Mouse (Mus musculus): ENCODE measurements around the gene Gm47841.

Gm47841 gene

GRCm38 (mm10) chr15:101044531-101044930 is 2.7 kb downstream of the Gm47841 start:
- no peak for DNase-seq (ENCODE audit: low read depth, low spot score)

GRCm38 (mm10) chr15:101042613-101043012 is 4.6 kb downstream of the Gm47841 start:
- no peak for DNase-seq (ENCODE audit: low read depth, low spot score)

GRCm38 (mm10) chr15:101041966-101042365 is 5.2 kb downstream of the Gm47841 start:
- DNase-seq (ENCODE audit: low read depth, low spot score), result no peak

- no peak for DNase-seq (ENCODE audit: low read depth, low spot score)
Measured at GRCm38 (mm10) chr15:101039651-101040050, 7.5 kb downstream of the Gm47841 start.

- DNase-seq (ENCODE audit: low read depth, low spot score), result no peak
Measured at GRCm38 (mm10) chr15:101028960-101029359, 18.2 kb downstream of the Gm47841 start.

- no peak for DNase-seq (ENCODE audit: low read depth, low spot score)
Measured at GRCm38 (mm10) chr15:101011352-101011751, 35.8 kb downstream of the Gm47841 start.

- no peak for DNase-seq (ENCODE audit: low read depth, low spot score)
Measured at GRCm38 (mm10) chr15:101008386-101009010, 38.7 kb downstream of the Gm47841 start.

- DNase-seq (ENCODE audit: low read depth, low spot score), result no peak
Measured at GRCm38 (mm10) chr15:101007236-101007635, 40.0 kb downstream of the Gm47841 start.

- peak; percentile 30 for DNase-seq (ENCODE audit: low read depth, low spot score)
Measured at GRCm38 (mm10) chr15:101006251-101007040, 40.8 kb downstream of the Gm47841 start.

GRCm38 (mm10) chr15:101005717-101006116 is 41.5 kb downstream of the Gm47841 start:
- no peak for DNase-seq (ENCODE audit: low read depth, low spot score)

GRCm38 (mm10) chr15:101004538-101004937 is 42.7 kb downstream of the Gm47841 start:
- DNase-seq (ENCODE audit: low read depth, low spot score), result no peak

- DNase-seq (ENCODE audit: low read depth, low spot score), result no peak
Measured at GRCm38 (mm10) chr15:101002466-101002865, 44.7 kb downstream of the Gm47841 start.

- DNase-seq (ENCODE audit: low read depth, low spot score), result no peak
Measured at GRCm38 (mm10) chr15:101001685-101002084, 45.5 kb downstream of the Gm47841 start.

- no peak for DNase-seq (ENCODE audit: low read depth, low spot score)
Measured at GRCm38 (mm10) chr15:100997090-100997489, 50.1 kb downstream of the Gm47841 start.
